Mouse (Mus musculus): Measurements from ENCODE around the gene Arhgap42.

Gene Arhgap42

GRCm38 (mm10) chr9:9238438-9239391 lies at the start of gene Arhgap42:
Arhgap42 (minus strand) TSS chr9:9239101.
- DNase-seq (ENCODE audit: low read depth, low spot score) = peak; percentile 89

- DNase-seq (ENCODE audit: low read depth, low spot score) = no peak
Measured at GRCm38 (mm10) chr9:9288140-9288539, 49.2 kb upstream of the Arhgap42 start.

DNA sequence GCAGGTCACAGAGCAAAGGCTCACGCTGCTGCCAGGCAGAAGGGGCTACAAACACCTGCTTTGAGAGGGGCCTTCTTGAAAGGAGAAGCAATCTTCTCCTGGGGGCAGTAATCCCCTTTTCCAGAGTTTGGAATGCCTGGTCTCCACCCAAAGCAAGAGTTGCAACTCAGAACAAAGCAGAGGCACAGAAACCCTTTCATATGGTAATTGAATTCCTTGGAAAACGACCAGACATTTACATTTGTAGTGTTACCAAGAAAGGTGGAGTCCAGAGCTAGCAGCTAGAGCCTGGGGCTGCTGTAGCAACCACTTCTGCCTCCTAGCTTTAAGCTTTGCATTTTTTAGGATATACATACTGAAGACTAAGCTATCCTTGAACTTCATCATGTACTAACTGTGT lies 30.4 kb upstream of the Arhgap42 start:
- DNase-seq (ENCODE audit: low read depth, low spot score) = peak; percentile 99

DNA sequence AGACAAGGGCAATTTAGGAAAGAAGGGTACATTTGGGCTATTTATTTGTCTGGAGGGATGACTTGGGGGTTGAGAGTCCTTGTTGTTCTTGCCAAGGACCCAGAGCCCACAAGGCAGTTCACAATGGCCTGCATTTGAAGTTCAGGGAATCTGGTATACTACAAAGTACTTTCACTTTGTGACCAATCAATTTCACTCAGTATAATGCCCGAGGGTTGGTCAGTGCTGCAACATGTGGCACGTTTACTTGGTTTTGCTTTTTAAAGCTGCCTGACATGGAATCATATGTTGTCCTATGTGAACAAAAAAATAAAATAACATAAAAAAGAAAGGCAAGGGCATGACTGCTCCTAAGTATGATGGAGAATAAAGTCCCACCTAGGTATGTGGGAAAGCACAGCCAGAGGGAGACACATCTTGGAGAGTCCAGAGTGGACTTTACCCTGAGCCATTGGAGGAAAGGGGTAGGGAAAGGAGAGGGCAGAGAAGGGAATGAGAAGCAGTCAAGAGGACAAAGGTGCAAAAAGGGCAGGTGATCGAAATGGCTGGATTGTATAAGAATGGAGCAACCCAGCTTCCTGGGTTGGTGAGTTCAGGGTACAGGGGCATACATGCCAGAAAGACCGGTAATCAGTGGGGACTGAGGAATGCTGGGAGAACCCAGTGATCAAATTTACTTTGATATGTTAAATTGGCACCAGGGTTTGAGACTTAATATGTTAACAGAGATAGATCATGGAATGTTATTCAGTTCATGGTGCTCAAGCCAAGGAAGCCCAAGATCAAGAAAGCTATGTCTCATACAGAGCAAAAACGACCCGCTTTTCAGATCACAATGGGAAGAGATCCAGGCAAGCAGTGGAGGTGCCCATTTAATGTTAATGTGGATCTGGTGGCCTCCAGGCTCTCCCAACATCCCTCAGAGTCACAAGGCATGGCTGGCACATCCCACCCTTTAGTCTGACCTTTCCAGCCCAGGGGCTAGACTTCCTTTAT lies 29.0 kb upstream of the Arhgap42 start:
- DNase-seq (ENCODE audit: low read depth, low spot score) = peak; percentile 78

DNA sequence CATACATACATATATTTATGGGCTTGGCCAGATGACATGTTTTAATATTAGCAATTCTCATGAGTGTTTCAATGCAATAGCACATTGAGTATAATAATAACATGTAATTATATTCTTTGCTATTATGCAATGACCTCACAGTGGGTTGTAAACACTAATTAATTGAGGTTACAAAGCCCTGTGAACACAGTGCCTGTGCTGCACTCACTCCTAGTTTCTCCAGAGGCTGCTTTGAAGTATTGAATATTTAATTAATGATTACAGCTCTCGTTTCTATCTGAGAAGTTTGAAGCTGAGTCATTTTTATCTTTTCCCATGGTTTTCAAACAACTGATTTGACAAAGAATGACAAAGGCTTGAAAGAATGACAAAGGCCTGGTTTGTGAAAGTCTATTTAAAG lies 24.6 kb upstream of the Arhgap42 start:
- no peak for DNase-seq (ENCODE audit: low read depth, low spot score)

GRCm38 (mm10) chr9:9262479-9262878 lies 23.6 kb upstream of the Arhgap42 start:
- DNase-seq (ENCODE audit: low read depth, low spot score) = no peak

- no peak for DNase-seq (ENCODE audit: low read depth, low spot score)
Measured at GRCm38 (mm10) chr9:9254764-9255163, 15.9 kb upstream of the Arhgap42 start.

DNA sequence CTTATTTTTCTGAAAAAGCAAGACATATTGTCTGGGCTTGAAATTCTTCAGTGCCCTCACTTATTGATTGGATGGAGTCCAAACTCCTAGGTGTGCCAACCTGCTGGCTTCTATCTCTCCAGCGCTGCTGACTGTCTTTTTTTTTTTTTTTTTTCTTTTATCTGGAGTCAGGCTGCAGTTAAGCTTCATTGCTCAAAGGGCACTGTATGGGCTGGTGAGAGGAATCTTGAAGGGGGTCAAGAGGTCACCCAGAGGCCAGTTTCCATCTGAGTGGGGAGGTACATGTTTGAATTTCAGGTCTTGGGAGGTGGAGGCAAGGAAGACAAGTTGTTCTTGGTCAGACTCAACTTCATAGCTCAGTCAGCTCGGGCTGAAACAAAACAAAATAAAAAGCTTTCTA lies 9.6 kb upstream of the Arhgap42 start:
- no peak for DNase-seq (ENCODE audit: low read depth, low spot score)

- DNase-seq (ENCODE audit: low read depth, low spot score) = no peak
Measured at GRCm38 (mm10) chr9:9245994-9246393, 7.1 kb upstream of the Arhgap42 start.

GRCm38 (mm10) chr9:9243834-9244233 lies 4.9 kb upstream of the Arhgap42 start:
- no peak for DNase-seq (ENCODE audit: low read depth, low spot score)

GRCm38 (mm10) chr9:9241202-9241795 lies 2.4 kb upstream of the Arhgap42 start:
- no peak for DNase-seq (ENCODE audit: low read depth, low spot score)

DNA sequence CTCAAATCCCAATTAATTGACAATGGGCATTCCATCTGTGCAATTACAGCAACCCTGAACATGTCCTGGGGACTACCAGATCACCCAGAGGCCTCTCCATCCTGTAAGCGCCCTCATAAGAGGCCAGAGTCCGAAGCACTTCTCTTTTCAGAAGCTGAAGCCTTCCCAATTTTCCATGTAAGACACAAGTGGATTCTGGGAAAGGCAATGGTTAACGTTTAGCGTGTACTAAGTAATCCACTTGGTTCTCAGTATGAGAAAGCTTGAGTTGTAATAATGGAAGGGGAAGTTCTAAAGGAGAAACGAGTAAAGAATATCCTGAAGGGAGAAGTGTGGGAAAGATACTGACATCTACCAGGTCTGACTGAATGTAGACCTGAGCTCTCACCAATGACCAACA lies 1.4 kb downstream of the Arhgap42 start:
- DNase-seq (ENCODE audit: low read depth, low spot score) = no peak

GRCm38 (mm10) chr9:9229662-9230061 lies 9.2 kb downstream of the Arhgap42 start:
- no peak for DNase-seq (ENCODE audit: low read depth, low spot score)

DNA sequence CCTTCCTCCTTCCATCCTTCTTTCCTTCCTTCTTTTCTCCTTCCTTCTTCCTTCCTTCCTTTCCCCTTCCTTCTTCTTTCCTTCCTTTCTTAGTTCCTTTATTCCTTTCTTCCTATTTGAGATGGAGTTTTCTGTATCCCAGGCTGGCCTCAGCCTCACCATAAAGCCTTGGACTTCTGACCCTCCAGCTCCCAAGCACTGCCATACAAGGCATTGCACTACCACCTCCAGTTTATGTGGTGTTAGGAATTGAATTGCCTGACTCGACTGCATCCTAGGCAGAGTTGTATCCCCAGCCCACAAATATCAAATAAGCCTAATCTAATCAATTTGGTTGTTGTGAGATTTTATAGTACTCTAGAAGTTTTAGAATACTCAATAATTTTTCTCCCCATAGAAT lies 14.1 kb downstream of the Arhgap42 start:
- no peak for DNase-seq (ENCODE audit: low read depth, low spot score)

DNA sequence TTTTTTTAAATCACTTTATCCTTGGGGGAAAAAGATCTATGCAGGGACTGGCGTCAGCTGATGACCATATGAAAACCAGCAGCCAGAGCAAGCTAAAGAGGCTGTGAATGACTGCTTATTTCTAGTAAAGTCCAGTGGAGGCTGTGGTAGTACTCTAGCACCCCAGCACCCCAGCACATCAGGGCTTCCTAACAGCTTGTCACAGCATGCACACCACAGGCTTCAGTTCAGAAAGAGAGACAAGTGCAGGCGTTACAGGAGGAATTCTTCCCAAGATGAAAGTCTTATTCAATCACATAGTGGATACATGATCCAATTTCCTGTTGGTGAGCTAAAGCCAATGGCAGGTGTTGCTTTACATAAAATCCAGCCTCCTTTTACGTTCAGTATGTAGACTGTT lies 15.5 kb downstream of the Arhgap42 start:
- DNase-seq (ENCODE audit: low read depth, low spot score) = no peak

GRCm38 (mm10) chr9:9221950-9222486 lies 16.9 kb downstream of the Arhgap42 start:
- no peak for DNase-seq (ENCODE audit: low read depth, low spot score)

GRCm38 (mm10) chr9:9221185-9221584 lies 17.7 kb downstream of the Arhgap42 start:
- DNase-seq (ENCODE audit: low read depth, low spot score) = no peak

GRCm38 (mm10) chr9:9218301-9218700 lies 20.6 kb downstream of the Arhgap42 start:
- DNase-seq (ENCODE audit: low read depth, low spot score) = no peak

DNA sequence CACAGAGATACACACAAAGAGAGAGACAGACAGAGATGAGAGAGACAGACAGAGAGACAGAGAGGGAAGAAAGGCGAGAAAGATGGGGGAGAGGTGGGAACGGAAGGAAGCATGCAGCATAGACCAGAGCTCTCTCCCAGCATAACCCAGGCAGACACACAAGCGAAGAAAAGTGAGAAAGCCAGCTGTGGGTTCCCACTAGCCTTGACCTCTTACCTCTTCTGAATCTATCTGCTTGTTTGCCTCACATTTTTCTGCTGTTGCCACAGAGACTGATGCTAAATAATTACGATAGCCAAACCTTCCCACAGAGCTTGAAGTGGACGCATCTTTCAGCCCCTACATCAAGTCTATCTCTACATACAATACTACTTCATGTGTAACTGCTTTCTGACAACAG lies 24.1 kb downstream of the Arhgap42 start:
- no peak for DNase-seq (ENCODE audit: low read depth, low spot score)

GRCm38 (mm10) chr9:9214296-9214695 lies 24.6 kb downstream of the Arhgap42 start:
- no peak for DNase-seq (ENCODE audit: low read depth, low spot score)

GRCm38 (mm10) chr9:9211411-9212087 lies 27.4 kb downstream of the Arhgap42 start:
- no peak for DNase-seq (ENCODE audit: low read depth, low spot score)

All from R1 (cell line).